Mouse (Mus musculus): Measurements from ENCODE around the gene Sec61b.

- no peak for TF ChIP-seq FLI1 (IDR thresholded peaks at IDR 0.05; ENCODE audit: low read length)
- TF ChIP-seq GATA1 (IDR thresholded peaks at IDR 0.05; ENCODE audit: borderline replicate concordance, low read length) = no peak
Measured at GRCm38 (mm10) chr4:47504841-47505517, 30.5 kb downstream of the Sec61b start.
